Mouse (Mus musculus) adrenal gland, adult 2 months (tissue): ENCODE measurements around the gene Frmd8. TPM values are rescaled to one million over a fixed set of nuclear protein-coding genes. Genes with fewer than 3 reads are reported as not detected.

Source experiments
- DNase-seq: peaks from one replicate; pipeline ENCODE4 v3.0.0; 2021
- polyA plus RNA-seq: library from polyadenylated mRNA; depleted of rRNA; stranded (reverse); fragments of >200 nt; gene quantifications from 2 replicates; pipeline ENCODE4 v1.2.3, GENCODE M21; 2012
- total RNA-seq, 2 experiments: library from RNA; stranded (reverse); gene quantifications; 2 replicates each; pipeline ENCODE4 v1.2.3; 2021

Gene Frmd8
- total and polyA plus RNA-seq, 3 experiments = 36.4 to 51.4 (median 41.2) TPM

DNA sequence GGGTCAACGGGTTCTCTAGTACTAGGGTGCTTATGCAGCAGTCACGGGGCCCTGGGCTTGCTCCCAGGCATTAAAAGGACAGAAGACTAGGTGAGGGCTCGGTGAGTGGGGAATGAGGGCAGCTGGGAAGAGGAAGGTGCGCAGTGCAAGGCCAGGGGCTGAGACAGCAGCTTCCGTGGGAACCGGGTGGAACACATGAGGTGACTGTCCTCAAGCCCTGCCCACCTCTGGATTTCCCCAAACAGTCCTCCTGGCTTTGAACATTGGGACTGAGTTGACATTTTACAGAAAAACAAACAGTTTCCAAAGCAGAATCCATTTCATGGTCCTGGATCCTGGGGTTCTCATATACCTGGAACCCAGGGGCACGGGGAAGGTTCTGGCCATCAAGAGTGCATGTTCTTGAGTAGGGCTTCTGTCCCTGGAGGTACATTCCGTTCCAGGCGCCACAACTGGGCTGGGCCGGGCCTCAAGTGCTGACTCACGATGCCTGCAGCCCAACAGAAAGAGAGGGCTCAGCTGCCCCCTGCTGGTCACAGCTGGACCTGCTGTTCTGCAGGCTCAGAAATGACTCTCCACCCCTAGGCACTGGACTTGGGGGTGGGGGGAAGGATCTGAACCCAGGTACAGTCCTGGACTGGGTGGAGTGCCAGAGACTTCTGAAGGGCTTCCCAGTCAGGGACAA lies 25.1 kb downstream of the Frmd8 start:
- peak; percentile 95 for DNase-seq

DNA sequence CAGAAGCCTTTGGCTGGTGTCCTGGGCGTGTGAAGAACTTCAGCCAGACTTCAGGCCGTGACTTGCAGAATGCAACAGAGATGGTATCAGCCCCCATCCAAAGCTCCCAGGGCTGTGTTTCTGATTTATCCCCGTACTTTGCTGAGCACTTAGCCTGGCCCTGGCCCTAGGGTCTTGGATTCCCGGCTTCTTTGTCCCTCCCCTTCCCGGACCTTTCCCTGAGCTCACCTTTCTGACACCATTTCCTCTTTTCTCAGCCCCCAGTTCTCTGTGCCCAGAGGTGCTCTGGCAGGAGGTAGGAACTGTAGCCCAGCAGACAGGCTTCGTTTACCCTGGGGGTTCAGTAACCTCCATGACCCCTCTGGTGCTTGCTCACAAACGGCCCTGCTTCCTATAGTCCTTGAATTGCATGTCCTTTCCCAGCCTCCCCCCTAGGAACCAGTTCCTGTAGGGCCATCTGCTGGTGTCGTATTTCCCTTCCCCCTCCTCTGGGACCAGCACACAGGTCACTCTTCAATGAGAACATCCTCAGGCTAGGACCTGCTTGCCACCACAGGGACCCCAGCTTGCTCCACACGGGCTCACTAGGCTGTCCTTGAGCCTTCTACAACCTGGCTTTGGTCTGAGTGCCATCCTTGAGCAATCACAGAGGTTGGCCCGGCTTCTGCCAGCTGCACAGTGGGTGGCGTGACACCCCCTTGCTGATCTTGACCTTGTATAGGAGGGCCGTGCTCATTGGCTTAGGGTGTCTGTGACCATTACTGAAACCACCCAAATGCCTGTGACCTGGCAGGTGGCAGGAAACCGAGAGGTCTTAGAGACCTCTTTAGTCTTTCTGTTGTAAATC lies 26.0 kb downstream of the Frmd8 start:
- peak; percentile 88 for DNase-seq

DNA sequence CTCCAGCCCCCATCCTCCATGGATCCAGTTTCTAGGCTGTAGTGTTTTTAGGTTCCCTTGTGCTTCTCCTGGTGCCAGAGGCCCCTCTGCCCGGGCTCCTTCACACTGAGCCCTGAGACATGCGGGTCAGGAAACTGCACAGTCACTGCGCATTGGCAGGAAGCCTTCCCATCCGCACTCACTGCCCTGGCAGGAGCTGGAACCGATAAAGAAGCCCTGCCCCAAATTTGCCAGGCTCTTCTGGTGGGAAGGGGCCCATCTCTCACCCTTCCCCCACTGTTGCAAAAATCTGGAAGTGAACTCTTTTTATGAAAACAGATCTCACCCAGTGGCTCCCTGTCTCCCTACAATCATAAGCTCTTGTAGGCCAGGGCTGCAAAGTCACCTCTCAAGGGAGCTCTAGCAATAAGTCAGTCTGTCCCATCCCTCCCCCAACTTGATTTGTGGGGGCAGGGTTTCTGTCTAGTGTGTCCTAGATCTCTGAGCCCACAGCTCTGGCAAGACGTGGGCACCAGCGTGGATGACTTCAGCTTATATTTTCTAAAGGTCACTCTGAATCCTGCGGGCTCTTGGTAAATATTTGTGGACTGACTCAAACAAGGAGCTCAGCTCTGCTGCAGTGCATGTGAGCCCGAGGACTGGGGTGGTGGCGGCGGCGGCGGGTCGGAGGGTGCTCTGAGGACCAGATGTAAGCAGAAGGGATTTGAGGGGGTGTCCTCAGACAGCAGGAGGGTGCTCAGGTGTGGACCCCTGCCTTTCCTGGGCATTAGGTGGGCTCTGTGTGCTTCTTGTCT lies 26.8 kb downstream of the Frmd8 start:
- peak; percentile 92 for DNase-seq

DNA sequence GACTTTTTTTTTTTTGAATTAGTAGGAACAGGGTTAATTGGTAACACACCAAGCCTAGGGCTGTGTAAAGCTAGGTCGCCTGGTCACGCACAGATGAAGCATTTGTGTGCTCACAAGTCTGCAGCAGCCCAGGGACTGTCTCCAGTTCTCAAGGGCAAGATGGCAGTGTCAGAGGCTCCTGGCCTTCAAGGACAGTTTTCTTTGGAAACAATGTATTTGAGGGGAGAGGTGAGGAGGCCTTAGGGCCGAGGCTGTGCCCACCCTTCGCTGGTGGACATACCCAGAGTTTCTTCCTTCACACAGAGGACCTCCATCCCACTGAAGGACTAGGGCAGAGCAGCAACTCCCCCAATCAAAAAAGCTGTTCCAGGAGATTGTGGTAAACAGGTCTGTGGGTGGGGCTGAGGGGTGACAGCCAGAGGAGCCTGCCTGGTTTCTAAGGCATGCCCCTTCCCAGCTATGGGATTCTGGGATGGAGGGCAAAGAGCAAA lies 27.7 kb downstream of the Frmd8 start:
- peak; percentile 56 for DNase-seq

DNA sequence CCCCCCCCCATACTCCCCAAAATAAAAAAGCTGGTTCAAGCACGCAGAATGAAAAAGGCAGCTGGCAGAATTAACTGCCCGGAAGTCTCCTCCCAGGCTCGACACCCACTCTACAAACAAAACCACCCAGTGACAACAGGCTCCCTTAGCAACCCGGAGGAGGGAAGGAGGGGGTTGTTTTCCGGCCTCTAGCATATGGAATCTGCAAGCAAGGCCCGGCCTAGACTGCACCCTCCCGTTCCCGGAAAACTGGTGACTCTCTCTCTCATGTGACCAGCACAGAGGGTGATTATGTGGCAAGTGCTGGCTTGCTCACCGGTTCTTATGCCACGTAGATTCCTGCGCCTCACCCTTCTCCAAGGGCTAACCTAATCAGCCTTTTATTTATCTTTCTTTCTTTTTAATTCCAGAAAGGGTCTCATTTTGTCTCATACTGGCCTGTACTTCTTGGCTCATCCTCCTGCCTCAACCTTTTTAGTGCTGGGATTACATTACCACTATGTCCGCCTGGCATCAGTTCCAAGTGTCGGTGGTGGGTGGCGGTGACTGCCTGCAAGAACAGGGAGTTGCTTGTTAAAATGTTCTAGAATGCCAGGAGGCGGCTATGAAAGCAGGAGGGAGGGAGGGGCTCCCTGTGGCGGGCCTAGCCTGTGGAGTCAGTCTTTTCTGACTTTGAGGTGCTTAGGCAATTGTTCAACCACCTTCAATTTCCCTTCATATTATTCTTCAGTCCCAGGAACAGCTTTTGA lies 28.3 kb downstream of the Frmd8 start:
- DNase-seq = peak; percentile 92

DNA sequence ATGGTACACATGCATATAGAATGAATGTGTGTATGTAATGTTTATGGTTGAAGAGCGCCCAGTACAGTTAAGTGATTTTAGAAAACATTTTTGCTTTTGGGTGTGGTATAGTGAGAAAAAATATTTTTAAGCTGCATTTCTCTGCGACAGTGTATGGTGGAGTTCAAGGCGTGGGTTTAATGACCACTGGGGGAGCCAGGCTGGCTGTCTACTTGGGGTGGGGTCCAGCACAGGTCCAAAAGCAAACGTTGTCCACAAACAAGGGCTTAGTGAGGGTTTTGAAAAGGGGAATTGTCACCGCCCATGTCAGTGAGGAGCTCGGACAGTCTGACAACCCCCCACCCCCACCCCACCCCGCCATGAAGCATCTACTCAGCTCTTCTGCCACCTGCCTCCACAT lies 28.9 kb downstream of the Frmd8 start:
- DNase-seq = no peak

DNA sequence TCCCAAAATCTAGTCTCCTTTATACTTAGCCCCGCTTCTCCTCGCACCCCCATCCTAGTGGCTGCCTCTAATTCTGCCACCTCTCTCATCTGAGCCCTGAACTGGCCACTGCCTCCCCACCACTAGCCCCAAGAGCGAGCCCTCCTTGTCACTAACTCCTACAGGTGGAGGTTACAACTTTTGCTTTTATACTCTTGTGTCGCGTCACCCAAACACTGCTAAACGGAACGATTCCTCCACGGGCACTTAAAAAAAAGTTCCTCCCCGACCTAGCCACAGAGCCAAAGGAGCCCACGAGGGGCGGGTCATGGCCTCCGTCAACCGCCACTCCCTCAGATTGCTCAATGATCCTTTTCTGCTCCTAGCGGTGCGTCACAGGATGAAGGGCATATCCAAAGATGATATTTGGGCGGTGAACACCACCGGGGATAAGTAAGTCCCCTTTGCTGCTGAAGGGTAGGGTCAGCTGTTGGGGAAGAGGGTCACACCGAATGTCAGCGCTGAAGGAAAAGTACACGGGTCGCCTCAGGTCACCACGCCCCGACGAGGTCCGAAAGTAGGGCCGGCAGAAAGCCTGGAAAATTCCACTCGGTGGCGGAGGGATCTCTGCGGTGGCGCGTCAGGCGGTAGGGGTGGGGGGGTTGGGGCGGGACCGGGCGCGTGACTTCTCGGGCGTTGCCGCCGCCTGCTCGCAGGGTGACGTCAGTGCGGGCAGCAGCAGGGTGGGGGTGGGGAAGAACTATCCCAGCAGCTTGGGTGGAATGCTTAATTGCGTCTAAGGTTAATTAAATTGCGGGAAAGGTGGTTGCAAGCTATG lies 29.5 kb downstream of the Frmd8 start:
- DNase-seq = peak; percentile 97

DNA sequence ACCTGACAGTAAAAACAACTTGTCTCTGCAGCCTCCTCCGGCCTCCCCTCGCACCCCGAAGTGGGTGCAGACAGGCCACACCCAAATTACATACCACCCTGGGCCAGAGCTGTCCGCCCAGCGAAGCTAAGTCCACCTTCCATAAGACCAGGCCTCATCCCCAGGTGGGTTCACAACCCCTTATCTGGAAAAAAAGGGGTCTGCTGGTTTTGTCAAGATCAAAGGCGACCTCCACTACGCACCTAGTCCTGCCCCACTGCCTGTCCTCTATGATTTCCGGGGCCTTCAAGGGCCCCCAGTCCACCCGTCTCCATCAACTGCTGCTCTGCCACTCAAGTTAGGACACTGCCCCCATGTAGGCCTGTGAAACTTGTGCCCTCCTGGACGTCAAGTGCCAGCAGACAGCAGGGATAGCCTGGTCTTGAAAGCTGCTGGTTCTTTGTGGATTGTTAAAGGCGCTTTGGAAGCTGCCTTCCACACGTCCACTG lies 30.2 kb downstream of the Frmd8 start:
- DNase-seq = no peak

DNA sequence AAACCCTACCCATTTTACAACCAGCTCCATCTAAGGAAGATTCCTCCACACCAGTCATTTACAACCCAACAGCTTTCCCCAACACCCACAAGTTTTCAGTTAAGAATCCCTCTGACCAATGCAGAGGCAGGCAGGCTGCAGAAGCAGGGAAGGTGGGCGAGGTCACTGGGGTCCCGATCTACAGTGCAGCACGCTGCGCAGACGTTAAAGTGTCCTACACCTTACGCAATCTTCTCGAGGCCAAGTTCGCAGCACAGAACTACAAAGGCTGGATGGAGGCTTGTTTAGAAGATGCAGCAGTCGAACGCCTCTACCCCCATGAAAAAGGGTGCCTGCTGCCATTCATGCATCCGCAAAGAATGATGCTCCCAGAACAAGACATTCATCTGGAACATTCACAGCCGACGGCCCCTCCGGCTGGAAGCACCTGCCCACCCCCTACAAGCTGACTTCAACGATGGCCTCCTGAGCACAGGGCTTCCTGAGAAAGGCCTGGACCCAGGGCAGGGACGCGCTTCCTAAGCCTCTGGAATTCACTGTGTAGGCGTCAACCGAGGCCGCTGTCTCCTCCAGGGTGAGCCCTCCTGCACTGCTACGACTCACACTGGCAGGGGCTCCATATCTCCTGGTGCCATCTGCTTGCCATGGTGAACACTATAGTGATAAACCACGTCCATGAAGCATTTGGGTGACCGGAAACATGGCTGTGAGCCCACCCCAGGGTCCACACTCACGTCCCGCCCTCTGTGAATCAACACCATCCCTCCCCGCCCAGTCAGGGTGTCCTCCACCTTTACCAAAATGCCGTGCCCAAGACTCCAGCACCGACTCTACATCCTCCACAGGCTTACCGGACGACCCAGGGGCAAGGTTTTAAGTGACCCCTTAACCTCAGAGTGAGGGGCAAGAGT lies 31.0 kb downstream of the Frmd8 start:
- peak; percentile 69 for DNase-seq

DNA sequence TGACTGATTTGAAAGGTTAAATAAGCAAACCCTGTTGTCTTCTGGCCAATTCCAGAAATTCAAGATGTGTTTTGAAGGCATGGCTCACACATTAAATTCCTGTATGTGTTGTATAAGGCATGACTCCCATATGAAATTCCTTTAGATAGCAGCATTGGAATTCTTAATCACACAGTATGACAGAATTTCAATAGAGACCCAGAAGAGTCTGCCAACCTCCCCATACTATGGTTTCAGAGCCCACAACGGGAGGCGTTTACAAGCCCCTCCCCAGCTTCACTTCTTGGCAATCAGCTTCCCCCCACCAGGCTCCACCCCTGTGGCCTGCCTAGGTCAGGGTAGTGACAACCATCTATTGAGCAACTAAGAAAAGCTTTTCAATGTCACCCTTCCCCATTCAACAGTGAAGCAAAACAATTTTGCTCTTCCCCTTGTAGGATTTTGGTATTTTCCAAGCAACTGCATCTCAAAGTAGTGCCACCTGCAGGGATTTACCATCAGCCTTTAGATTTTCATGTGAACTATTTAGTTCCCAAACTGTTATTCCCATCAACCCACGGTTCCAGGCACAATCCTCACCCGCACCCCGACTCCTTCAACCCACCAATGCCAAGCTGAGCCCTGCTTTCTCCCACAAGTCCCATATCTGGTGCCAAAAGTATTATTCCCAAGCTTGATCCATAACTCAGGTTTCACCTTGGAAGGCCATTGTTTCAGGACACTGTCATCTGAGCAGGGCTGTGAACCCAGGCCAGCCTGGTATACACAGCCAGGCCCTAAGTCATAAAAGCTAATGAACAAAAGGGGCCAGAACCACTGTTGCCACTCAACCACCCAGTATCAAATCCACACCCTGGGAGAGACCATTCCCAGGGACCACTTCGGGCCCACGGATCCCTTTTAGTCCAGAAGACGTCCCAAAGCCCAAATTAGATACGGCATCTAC lies 32.0 kb downstream of the Frmd8 start:
- peak; percentile 80 for DNase-seq

DNA sequence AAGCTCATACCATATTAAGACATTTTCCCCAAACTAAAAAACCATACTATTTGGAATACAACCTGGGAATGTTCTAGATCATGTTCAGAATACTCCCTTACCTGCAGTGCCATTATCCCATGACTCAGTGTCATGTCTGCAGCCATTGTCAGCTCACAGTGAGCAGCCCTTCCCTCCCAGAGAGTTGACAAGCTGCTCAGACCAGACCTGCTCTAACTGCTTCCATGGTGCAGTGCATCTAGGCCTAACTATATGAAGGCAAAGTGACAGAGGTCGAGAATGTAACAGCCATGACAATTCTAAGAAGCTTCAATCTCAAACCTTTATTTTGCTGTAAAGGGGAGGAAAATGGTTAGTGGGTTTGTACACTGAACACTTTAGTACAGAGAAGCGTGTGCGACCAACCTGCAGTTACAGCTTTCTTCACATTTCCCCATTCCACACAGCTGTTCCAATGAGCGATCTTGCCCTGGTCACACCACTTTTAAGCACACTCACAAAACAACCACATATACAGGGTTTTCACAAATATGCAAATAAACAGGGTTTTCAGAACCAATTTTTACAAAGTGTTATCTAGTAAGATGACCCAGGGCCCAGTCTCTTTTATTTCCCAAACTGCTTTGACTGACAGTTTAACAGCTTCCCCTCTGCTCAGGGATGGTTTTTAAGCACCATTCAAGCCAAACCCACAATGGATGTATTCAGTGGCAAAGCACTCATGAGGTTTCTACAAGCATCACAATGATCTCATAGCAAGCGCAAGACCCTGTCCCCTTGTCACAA lies 32.9 kb downstream of the Frmd8 start:
- DNase-seq = peak; percentile 56

DNA sequence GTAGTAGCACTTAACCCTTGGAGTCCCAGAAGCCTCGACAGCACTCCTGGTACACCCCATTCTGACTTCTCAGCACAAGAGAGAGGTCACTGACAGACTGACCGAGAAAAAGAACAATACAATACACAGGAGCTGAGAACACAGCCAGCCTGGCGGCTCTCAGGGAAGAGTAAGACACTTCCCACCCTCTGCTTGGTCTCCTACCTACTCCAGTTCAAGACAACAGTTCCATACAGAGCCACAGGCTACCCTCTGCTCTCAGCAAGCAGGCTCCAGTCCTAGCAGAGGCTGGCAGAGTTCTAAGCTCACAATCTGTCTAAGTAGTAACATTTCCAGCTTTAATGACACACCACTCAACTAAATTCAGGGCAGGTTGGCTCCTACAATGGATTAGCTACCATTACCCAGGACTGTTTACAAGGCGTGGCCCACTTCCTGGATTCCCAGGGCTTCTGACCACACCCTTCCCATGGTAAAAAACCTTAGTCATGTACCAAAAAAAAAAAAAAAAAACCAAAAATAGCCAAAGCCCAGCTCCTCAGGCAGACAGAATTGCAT lies 33.6 kb downstream of the Frmd8 start:
- peak; percentile 64 for DNase-seq

DNA sequence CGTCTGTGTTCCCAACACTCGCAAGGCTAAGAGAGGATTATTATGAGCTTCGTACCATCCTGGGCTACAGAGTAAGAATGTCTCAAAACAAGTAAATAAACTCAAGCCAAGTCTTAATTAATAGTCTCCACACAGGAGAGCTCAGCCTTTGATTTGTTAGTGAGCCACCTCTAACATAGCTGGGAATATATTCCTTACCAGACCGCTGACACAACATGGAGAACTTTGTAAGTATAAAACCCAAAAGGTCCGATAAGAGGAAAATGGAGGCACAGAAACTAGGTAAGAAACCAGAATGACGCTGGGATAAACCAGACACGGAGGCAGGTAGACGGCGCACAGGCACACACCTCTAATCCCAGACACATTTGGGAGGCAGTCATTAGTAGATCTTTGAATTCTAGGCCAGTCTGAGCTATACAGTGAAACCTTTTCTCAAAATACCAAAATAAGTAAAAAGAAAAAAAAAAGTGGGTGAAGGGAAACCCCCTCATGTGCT lies 34.1 kb downstream of the Frmd8 start:
- DNase-seq = no peak

DNA sequence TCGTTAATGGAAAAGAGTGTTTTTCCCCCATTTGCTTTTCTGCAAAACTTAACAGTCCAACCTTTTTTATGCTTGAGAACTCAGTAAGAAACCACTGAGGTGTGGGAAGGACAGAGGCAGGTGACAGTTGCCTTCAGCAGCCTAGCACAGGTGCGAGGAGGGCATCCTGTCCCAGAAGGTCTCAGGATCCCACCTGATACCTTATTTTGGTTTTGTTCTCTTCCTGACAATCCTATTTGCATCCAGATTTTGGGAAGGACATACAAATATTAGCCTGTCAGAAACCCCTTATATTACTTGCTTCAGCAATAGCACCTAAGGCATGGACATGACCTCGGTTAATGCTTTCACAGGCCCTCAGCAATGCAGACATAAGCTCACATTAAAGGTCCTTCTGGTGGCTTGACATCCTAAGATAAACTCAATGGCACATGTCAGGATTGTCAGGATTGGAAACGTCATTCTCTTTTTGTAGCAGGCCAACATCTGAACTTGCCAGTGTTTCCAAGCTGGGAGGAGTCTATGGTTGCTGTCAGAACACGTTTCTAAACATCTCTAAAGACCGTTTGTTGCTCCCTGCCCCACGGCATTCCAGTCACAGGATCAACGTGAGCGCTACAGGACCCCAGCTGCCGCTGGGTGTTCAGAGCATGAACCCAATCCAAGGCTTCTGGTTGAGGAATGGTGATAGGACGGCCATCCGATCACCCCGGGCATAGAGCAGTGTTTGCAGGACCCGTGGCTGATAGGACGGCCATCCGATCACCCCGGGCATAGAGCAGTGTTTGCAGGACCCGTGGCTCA lies 34.8 kb downstream of the Frmd8 start:
- peak; percentile 63 for DNase-seq

DNA sequence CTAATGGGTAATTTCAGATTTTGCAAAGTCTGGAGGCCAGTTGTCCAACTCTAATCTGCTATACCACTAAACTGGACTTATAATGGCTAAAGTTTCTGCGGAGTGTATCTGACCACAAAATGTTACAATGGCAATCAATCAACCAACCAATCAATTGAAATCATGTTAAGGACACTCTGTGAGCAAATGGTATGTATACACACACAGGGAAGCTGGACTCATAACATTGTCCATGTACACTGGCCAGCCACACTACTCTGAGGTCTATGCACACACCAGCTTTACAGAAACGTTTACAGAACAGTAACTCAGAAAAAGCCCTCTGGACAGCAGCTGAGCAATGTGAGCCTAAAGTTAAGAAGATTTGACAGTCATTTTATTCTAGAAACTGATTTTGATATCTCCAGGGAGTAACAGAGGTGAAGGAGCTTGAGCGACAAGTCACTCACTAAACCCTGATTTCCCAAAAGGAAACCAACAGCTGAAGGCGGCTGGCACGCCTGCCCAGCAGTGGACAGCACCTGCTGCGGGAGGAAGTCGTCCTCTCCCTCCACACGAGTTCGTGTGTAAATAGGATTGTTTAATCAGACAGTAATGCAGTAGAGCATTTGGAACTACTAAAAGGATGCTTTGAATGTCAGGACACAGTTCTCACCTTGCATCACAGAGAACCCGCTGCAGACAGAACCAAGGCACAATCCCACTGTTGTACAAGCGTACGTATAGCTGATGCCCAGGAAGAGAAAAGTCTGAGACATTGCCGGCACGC lies 35.6 kb downstream of the Frmd8 start:
- peak; percentile 39 for DNase-seq

DNA sequence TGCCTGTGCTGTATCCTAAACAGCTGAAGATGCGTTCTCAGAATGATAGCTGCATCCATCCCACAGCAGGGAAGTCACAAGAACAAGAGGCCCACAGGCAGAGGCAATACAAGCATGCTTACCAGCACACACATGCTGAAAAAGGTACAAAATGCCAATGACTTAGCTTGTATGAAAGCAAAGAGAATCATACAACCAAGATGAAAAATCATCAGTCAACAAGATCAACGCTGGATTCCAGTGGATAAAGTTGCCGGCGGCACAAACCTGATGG lies 36.2 kb downstream of the Frmd8 start:
- DNase-seq = no peak
